Mouse (Mus musculus) erythroid progenitor cell, adult 5-6 weeks (primary cell): Measurements from ENCODE around the gene Il2rb. TPM values are rescaled to one million over a fixed set of nuclear protein-coding genes. Genes with fewer than 3 reads are reported as not detected.

Experiments
- ATAC-seq: replicated peaks from 2 replicates; pipeline ENCODE4 v1.8.0; 2016; ENCODE audit warnings: moderate number of reproducible peaks, mild to moderate bottlenecking, moderate TSS enrichment, inconsistent platforms; ENCODE audit not compliant: poor library complexity, low FRiP score, severe bottlenecking
- total RNA-seq, 2 experiments: library from RNA; stranded (forward) in 1 of 2; stranded (reverse) in 1 of 2; fragments of 150-400 nt in 1 of 2; fragments of 186-747, 209-891 nt in 1 of 2; gene quantifications; 2 replicates each; pipeline versions ENCODE4 v1.2.3 to v1.2.4; 2015 to 2017; ENCODE audit warnings: low replicate concordance in 2 of 2

Il2rb gene
- total RNA-seq (2015; ENCODE audit: low replicate concordance) (2.9 and 10.5 TPM in 2 replicates), total RNA-seq (2017; ENCODE audit: low replicate concordance) (2.2 and 3.9 TPM in 2 replicates)

GRCm38 (mm10) chr15:78494968-78495406 is at the start of gene Il2rb:
TSS of gene Il2rb (minus strand) at chr15:78495271.
- no peak for ATAC-seq

GRCm38 (mm10) chr15:78544561-78545001 is 49.5 kb upstream of the Il2rb start, which contains the start of gene Sstr3:
TSS of gene Sstr3 (minus strand) at chr15:78544685.
- no peak for ATAC-seq

- ATAC-seq = no peak
Measured at GRCm38 (mm10) chr15:78544041-78544440, 49.0 kb upstream of the Il2rb start.

- no peak for ATAC-seq
Measured at GRCm38 (mm10) chr15:78542767-78543303, 47.8 kb upstream of the Il2rb start.

- ATAC-seq = no peak
Measured at GRCm38 (mm10) chr15:78542098-78542766, 47.2 kb upstream of the Il2rb start.

GRCm38 (mm10) chr15:78541606-78542005 is 46.5 kb upstream of the Il2rb start:
- no peak for ATAC-seq

GRCm38 (mm10) chr15:78541036-78541435 is 46.0 kb upstream of the Il2rb start:
- no peak for ATAC-seq

- ATAC-seq = no peak
Measured at GRCm38 (mm10) chr15:78535723-78536421, 40.8 kb upstream of the Il2rb start.

GRCm38 (mm10) chr15:78533346-78533835 is 38.3 kb upstream of the Il2rb start:
- no peak for ATAC-seq

- ATAC-seq = no peak
Measured at GRCm38 (mm10) chr15:78532566-78533345, 37.7 kb upstream of the Il2rb start.

- ATAC-seq = peak; percentile 43
Measured at GRCm38 (mm10) chr15:78531901-78532469, 36.9 kb upstream of the Il2rb start.

GRCm38 (mm10) chr15:78531451-78531720 is 36.3 kb upstream of the Il2rb start:
- ATAC-seq = no peak

GRCm38 (mm10) chr15:78530671-78531450 is 35.8 kb upstream of the Il2rb start, which contains the start of gene C1qtnf6:
TSS of gene C1qtnf6 (minus strand) at chr15:78531416.
- ATAC-seq = no peak

GRCm38 (mm10) chr15:78530141-78530540 is 35.1 kb upstream of the Il2rb start:
- no peak for ATAC-seq

GRCm38 (mm10) chr15:78529428-78529990 is 34.4 kb upstream of the Il2rb start:
- no peak for ATAC-seq

GRCm38 (mm10) chr15:78528726-78529411 is 33.8 kb upstream of the Il2rb start:
- no peak for ATAC-seq

GRCm38 (mm10) chr15:78527973-78528372 is 32.9 kb upstream of the Il2rb start:
- no peak for ATAC-seq

- no peak for ATAC-seq
Measured at GRCm38 (mm10) chr15:78524163-78524562, 29.1 kb upstream of the Il2rb start.
